Mouse (Mus musculus) regulatory T cell (primary cell): ENCODE results near the gene Ggnbp2.
"Not testable (repeated sequence)": the region's sequence is repeated elsewhere in the genome, so short reads cannot be mapped to it uniquely, and the experiment has no call there.

Source experiments
- in situ Hi-C: fragments of 300-600 bp; cut with MboI, MseI; formaldehyde crosslinking; loops from one replicate; pipeline ENCODE4 v1.15.1; 2025; ENCODE audit warnings: high pct_unique_total_duplicates

The Ggnbp2 gene

GRCm38 (mm10) chr11:84879772-84880464, 9.3 kb upstream of the Ggnbp2 start, which contains the start of the genes Myo19 and Pigw:
Gene Myo19 (plus strand): TSS chr11:84880148.
Gene Pigw (minus strand): TSS chr11:84880285.
- in situ Hi-C loops: no loop called here

GRCm38 (mm10) chr11:84879007-84879771, 8.6 kb upstream of the Ggnbp2 start:
- in situ Hi-C loops: no loop called here

GRCm38 (mm10) chr11:84876020-84876419, 5.4 kb upstream of the Ggnbp2 start:
- in situ Hi-C loops: not testable (repeated sequence)

GRCm38 (mm10) chr11:84873042-84873833, 2.6 kb upstream of the Ggnbp2 start:
- in situ Hi-C loops: no loop called here

- in situ Hi-C loops: no loop called here
These were observed 992 bp upstream of the Ggnbp2 start for GRCm38 (mm10) chr11:84871548-84872069.

GRCm38 (mm10) chr11:84871046-84871445, 429 bp upstream of the Ggnbp2 start:
- in situ Hi-C loops: no loop called here

- in situ Hi-C loops: loop anchor here (5.0 kb wide), 1 partner anchor 42 kb away; the partner anchor contains the start of gene Dhrs11
These were observed 932 bp downstream of the Ggnbp2 start for GRCm38 (mm10) chr11:84869537-84870232.

- in situ Hi-C loops: loop anchor here (5.0 kb wide), 1 partner anchor 42 kb away; the partner anchor contains the start of gene Dhrs11
These were observed 1.8 kb downstream of the Ggnbp2 start for GRCm38 (mm10) chr11:84868786-84869259.

GRCm38 (mm10) chr11:84867586-84867985, 3.0 kb downstream of the Ggnbp2 start:
- in situ Hi-C loops: loop anchor here (5.0 kb wide), 1 partner anchor 40 kb away; the partner anchor contains the start of gene Dhrs11

GRCm38 (mm10) chr11:84865268-84865667, 5.3 kb downstream of the Ggnbp2 start:
- in situ Hi-C loops: loop anchor here (5.0 kb wide), 1 partner anchor 38 kb away; the partner anchor contains the start of gene Dhrs11

- in situ Hi-C loops: no loop called here
These were observed 15.3 kb downstream of the Ggnbp2 start for GRCm38 (mm10) chr11:84855285-84855684.

- in situ Hi-C loops: no loop called here
These were observed 23.0 kb downstream of the Ggnbp2 start for GRCm38 (mm10) chr11:84847475-84848090.

- in situ Hi-C loops: no loop called here
These were observed 23.7 kb downstream of the Ggnbp2 start for GRCm38 (mm10) chr11:84846741-84847474.

GRCm38 (mm10) chr11:84839330-84839729, 31.3 kb downstream of the Ggnbp2 start:
- in situ Hi-C loops: no loop called here

- in situ Hi-C loops: loop anchor here (5.0 kb wide), 1 partner anchor 38 kb away; no protein-coding TSS in a partner anchor
These were observed 41.1 kb downstream of the Ggnbp2 start for GRCm38 (mm10) chr11:84829495-84829894.

GRCm38 (mm10) chr11:84828516-84829399, 41.9 kb downstream of the Ggnbp2 start, which contains the start of gene Dhrs11:
Gene Dhrs11 (minus strand): TSS chr11:84828994.
- in situ Hi-C loops: loop anchor here (5.0 kb wide), 1 partner anchor 39 kb away; no protein-coding TSS in a partner anchor

GRCm38 (mm10) chr11:84827901-84828503, 42.6 kb downstream of the Ggnbp2 start:
- in situ Hi-C loops: loop anchor here (5.0 kb wide), 1 partner anchor 39 kb away; no protein-coding TSS in a partner anchor

- in situ Hi-C loops: loop anchor here (5.0 kb wide), 1 partner anchor 40 kb away; no protein-coding TSS in a partner anchor
These were observed 43.1 kb downstream of the Ggnbp2 start for GRCm38 (mm10) chr11:84827492-84827891.
